Mouse (Mus musculus) left cerebral cortex, adult 18-20 months (tissue): ENCODE measurements at regions not wholly inside any gene's neighbourhood (a gene's known extent, or its start where the extent isn't known, plus 50 kb on each side); places are given as distances from the start of the nearest gene placed in this dataset.

Experiments
- DNase-seq, 2 experiments: peaks; one replicate each; pipeline ENCODE4 v3.0.0; 2021 to 2022; ENCODE audit warnings: low spot score in 2 of 2, mixed read lengths in 1 of 2

GRCm38 (mm10) chr16:61546043-61546442 lies 940.7 kb upstream of the Epha6 start:
- peak in 1 of 2 experiments; percentile 9 for DNase-seq

- no peak for DNase-seq
Measured at GRCm38 (mm10) chr16:61534775-61535174, 929.4 kb upstream of the Epha6 start.
